Mouse (Mus musculus) kidney, postnatal 36 days (tissue): ENCODE data around the gene Elk4.

Source experiments
- DNase-seq, 2 experiments: peaks; one replicate each; pipeline ENCODE4 v3.0.0; 2021 to 2022; ENCODE audit warnings: mixed read lengths in 2 of 2

The Elk4 gene

GRCm38 (mm10) chr1:132019876-132020275, 12.5 kb downstream of the Elk4 start:
- no peak for DNase-seq

- DNase-seq, result no peak
Observed at GRCm38 (mm10) chr1:132022107-132022506, 14.7 kb downstream of the Elk4 start.

- DNase-seq, result no peak
Observed at GRCm38 (mm10) chr1:132026925-132027646, 19.7 kb downstream of the Elk4 start.

GRCm38 (mm10) chr1:132027978-132028377, 20.6 kb downstream of the Elk4 start:
- no peak for DNase-seq

GRCm38 (mm10) chr1:132028413-132028812, 21.0 kb downstream of the Elk4 start:
- no peak for DNase-seq

GRCm38 (mm10) chr1:132030574-132030973, 23.2 kb downstream of the Elk4 start:
- peak in 1 of 2 experiments; percentile 44 for DNase-seq

GRCm38 (mm10) chr1:132032172-132032571, 24.8 kb downstream of the Elk4 start:
- no peak for DNase-seq

GRCm38 (mm10) chr1:132037746-132038145, 30.3 kb downstream of the Elk4 start:
- no peak for DNase-seq

GRCm38 (mm10) chr1:132038753-132039152, 31.3 kb downstream of the Elk4 start:
- no peak for DNase-seq

GRCm38 (mm10) chr1:132040201-132040621, 32.8 kb downstream of the Elk4 start:
- DNase-seq, result peak; percentile 45 to 59

- no peak for DNase-seq
Observed at GRCm38 (mm10) chr1:132043759-132044158, 36.4 kb downstream of the Elk4 start.

GRCm38 (mm10) chr1:132046143-132046735, 38.8 kb downstream of the Elk4 start:
- DNase-seq, result peak; percentile 59 to 85

GRCm38 (mm10) chr1:132051746-132052145, 44.3 kb downstream of the Elk4 start:
- DNase-seq, result peak; percentile 23 to 42

GRCm38 (mm10) chr1:132054387-132054786, 47.0 kb downstream of the Elk4 start:
- DNase-seq, result no peak

- DNase-seq, result no peak
Observed at GRCm38 (mm10) chr1:132055054-132055664, 47.8 kb downstream of the Elk4 start.

- no peak for DNase-seq
Observed at GRCm38 (mm10) chr1:132058558-132058957, 51.2 kb downstream of the Elk4 start.

- DNase-seq, result no peak
Observed at GRCm38 (mm10) chr1:132060036-132060769, 52.8 kb downstream of the Elk4 start.

- DNase-seq, result peak; percentile 60 to 80
Observed at GRCm38 (mm10) chr1:132061750-132062541, 54.5 kb downstream of the Elk4 start.

- no peak for DNase-seq
Observed at GRCm38 (mm10) chr1:132063096-132063495, 55.7 kb downstream of the Elk4 start.

- DNase-seq, result no peak
Observed at GRCm38 (mm10) chr1:132065001-132065400, 57.6 kb downstream of the Elk4 start.

- DNase-seq, result no peak
Observed at GRCm38 (mm10) chr1:132065475-132066172, 58.2 kb downstream of the Elk4 start.
